Mouse (Mus musculus) adrenal gland, postnatal 36 days (tissue): Measurements from ENCODE around the gene Nectin3. TPM values are rescaled to one million over a fixed set of nuclear protein-coding genes. Genes with fewer than 3 reads are reported as not detected.
"Not testable (repeated sequence)": the region's sequence is repeated elsewhere in the genome, so short reads cannot be mapped to it uniquely, and the experiment has no call there.

Source experiments
- DNase-seq, 2 experiments: peaks; one replicate each; pipeline ENCODE4 v3.0.0; 2021; ENCODE audit warnings: mixed read lengths in 1 of 2
- total RNA-seq, 2 experiments: library from RNA; stranded (reverse); gene quantifications; 2 replicates each; pipeline ENCODE4 v1.2.3; 2021

Nectin3 gene
- total RNA-seq, 2 experiments from 2014 or later: 27.2 to 42.1 TPM

DNA sequence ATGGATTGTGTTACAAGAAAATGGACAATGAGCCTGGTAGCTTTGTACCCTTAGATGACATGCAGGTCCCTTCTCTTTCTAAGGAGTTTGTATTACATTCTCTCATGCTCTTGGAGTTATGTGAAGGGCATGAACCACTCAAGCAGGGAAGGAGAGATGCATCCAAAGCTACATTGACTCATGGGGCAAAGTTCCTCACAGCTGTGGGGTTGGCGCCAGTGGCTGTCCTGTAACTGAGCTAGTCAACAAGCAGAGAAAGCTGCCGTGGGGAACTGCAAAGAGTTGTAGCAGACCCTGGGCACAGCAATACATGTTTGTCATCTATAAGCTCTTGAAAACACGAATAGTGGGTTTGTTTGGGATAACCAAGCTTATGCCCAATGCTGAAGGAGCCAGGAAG lies 82.1 kb downstream of the Nectin3 start:
- DNase-seq: no peak

DNA sequence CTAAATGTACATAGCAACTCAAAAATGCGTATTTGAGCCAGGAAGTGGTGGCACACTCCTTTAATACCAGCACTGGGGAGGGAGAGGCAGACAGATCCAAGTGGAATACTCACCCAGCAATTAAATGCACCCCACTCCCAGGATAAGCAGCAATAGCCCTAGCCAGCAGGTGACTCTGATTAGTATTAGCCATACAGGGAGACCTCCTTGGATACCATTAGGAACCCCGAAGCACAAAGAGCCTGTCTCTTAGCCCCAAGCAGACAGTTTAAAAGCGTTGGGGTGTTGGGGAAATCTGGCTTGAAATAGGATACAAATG lies 87.6 kb downstream of the Nectin3 start:
- DNase-seq: no peak

DNA sequence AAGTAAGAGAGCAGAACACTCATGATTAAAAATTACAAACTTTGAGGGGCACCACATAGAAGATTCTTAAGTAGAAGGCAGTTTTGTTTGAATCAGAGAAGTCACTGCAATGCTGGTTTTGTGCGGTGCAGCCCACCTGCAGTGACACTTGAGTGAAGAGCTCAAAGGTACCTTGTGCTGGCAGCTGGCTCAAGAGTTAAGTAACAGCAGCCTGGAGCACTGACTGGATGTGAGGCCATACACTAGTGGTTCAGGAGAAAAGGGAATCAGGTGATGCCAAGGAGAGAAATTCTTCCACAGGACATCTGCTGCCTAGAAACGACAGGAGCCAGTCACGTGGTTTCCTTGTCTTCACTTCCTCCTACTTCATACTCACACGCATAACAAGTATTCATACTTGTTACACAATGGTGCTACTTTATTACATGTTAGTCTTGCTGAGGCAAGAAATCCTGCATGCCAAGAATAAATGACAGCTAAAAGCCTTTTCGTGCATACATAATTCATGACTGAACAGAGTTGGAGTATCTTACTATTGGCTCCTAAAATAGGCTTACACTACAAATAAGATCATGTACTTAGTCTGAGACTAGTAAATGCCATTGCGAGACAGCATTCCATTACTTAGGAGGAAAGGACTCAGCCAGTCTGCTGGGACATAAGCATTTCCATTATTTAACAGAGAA lies 88.1 kb downstream of the Nectin3 start:
- DNase-seq: no peak

DNA sequence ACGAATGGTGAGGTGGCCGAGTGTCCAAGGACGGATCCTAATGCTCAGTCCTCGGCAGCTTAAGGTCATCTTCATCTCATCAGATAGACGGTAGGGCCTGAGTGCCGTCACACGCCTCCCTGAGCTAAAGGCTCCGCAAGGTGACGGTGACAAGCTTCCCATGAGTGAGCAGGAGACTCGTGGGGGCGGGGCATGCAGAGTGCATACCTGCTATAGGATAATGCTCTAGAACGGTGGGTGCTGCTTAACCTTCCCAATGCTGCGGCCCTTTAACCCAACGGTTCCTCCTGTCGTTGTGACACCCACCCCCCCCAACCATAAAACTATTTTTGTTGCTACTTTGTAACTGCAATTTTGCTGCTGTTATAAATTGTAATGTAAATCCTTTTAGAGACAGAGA lies 90.3 kb downstream of the Nectin3 start:
- DNase-seq: no peak

DNA sequence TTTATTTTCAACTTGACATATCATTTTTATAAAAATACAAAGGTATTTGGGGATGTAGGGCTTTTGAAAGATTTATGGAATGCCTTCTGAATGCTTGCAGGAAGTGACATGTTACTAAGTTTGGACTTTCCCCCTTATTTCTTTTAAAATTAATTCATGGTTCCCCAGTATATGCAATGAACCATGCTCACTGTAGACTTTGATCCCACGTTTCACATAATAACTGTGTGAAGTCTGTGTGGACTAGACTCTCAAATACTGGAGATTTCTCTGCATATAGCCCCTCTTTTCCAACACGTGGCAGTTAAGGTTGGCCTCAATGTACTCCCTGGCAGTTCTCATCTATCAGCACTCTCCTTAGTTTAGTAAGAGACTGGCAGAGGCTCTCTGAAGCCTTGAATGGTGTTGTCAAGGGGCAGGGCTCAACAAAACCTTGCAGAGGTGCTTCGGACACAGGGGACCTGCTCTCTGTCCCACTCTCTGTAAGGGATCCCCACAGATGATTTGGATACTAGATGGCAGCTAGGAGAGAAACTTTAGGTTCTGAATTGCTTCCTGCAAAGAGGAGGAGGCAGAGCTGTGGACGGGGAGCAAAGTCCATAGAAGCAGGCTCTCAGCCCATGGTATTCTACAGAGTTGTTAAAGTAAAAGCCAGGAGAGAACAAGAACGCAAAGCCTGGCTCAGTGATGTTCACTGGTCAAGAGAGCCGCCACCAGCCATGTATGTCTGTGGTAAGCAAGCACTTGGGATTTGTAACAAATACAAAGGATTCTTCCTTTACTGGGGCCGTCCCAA lies 91.3 kb downstream of the Nectin3 start:
- DNase-seq: no peak

DNA sequence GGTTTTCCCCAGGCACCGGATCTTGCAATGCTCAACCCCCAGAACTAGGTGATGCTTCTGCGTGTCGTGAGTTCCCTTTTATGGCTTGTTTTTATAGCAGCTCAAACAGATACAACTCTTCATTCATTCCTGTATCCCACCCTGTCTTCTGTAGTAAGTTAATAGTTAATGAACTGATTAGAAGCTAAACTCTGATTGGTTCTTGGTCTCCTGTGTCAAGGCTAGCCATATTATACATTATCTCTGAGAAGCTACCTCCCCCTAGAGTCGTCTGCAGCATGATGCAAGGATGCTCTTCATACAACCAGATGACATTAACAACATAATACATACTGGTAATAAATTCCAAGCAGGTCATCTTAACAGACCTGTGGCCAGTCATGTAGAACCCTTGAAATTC lies 100.4 kb downstream of the Nectin3 start:
- DNase-seq: no peak

DNA sequence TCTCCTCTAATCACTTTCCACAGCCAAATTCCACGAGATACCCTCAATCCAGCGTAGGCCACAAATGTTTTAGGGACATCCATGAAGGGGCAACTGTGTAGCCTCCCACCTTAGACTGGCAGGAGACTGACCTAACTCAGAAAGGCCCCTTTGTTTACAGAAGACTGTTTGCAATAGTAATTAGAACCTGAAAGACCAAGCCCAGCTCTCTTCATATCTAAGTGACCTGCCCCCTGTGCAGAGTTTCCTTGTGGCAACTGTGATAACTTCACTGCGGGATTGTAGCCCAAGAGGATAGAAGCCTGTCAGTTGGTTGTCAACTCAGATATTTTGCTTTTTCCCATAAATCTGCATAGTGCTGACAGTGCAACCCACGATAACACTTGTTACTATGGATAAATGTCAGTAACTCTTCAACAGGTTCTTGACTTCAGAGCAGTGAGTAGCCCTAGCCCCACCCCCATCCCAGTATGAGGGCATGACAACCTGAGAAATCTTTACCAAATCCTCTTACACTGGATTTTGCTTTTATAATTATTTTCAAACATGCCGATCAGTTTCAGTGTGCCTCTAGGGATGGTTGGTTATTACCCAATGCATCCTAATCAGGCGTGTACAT lies 108.8 kb downstream of the Nectin3 start:
- DNase-seq: no peak

DNA sequence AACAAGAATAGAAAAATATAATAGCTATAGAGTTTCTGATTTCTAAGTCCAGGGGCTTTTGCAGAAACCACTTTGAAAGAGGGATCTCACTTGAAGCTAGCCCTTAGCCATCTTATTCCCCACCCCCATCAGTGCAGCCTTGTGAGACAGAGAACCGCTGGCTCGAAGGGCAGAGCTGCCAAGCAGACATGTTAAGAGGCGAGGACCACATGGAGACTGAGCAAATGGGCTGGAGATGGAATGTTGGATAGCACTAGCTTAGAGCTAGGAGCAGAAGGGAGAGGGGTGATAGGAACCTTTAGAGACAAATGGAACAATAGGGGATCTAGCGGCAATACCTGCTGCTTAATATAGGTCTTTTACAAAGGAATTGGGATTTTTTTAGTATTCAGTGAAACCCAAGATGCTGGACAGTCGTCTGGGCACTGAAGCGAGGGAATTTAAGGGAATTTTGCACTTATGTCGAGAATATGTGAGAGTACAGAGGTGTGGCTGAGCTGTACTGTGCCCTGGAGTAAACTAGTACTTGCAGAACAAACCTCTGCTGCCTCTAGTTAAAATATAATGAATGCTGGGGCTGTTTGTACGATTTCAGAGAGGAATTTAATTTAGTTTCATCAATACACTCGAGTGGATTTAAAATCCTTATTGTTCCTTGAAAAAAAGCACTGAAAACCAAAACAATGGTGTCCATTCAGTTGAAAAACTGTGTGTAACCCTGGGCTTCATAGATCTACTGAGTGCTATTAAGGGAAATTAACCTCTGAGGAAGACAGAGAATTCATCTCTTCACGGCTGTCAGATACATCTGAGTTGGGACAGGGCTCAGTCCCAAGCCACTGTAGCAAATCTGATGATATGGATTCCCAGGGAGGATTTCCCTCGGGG lies 109.6 kb downstream of the Nectin3 start:
- DNase-seq: no peak

DNA sequence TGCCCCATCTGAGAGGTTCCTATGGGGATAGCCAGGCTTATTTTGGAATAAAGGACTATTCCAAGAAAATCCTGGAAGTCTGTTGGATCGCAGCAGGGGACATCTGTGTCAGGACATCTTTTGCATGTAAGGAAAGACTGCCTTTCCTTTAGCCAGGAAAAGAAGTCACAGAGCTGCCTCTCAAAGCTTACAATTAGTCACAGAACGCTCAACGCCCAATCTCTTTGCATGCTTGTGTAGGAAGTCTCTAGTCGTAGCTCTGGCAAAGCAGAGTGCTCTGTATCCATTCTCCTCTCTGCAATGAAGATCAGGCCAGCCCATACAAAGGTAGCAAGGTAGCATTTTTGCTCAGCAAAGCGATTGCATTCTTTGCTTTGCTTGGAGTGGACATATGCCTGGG lies 114.0 kb downstream of the Nectin3 start:
- no peak for DNase-seq

DNA sequence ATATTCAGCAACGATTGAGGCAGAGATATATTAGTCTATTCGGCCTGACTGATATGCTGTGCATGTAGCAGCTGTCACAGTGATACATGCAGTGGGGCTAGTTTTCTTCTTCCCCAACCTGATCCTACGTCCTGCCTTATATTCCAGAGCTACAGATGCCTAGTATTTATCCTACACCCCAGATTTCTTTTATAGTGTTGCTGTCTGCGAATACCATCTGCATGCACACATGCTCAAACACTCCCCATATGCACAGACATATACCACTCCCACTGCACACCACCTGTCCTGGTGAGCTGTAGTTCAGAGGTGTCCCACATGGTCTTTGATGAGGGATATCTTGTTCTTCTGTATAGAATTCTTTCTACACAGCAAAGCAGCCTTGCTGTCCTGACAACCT lies 115.0 kb downstream of the Nectin3 start:
- DNase-seq: no peak

DNA sequence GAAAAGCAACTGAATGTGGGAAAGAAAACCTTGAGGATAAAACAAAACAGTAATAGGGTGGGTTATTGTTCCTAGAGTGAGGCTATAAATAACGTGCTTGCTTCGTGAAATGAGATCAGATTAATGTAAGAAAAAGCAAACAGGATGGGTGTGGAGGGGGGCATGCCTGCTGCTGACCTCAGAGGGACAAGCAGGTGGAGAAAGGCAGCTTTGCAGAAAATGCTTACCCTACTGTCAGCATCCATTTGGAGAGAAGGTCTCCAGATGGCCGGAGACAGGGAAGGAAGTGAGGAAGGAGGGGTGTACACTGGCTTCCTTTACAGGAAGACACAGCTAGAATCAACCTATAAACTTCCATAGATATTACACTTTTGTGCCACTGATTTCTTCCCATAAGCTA lies 121.8 kb downstream of the Nectin3 start:
- DNase-seq: no peak

DNA sequence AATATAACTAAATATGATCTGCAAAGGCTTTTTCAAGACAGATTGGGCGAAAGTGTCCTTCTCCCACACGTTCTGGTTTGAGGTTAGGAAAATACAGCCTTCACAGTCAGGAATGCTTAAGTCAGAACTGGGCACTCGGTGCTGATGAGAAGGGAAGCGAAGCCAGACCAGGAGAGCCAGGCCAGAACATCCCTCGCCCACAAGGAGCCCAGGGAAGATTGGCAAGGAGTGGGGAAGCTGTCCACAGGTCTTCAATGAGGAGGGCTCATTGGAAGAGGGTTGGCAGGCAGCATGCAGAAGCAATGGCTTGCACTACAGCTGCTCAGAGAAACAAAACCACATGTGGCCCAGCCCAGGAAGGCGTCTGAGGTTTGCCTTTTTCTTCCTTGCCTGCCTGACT lies 136.3 kb downstream of the Nectin3 start:
- no peak for DNase-seq

DNA sequence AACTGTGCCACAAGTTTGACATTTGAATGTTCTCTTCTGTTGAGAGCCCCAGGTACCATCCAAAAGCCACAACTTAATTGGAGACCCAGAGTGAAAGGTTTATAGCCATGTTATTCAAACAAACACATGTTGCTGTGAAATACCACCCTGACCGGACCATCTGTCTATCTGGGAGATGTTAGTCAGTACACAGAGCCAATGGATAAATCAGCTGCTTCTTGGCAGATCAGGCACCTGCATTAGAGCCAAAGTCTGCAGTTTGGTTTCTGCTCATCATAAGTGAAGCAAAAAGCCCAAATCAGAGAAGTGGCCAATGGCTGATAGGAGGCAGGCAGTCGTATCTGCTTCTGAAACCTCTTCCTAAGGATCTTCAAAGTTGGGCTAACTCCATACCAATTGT lies 140.7 kb downstream of the Nectin3 start:
- not testable (repeated sequence) for DNase-seq

DNA sequence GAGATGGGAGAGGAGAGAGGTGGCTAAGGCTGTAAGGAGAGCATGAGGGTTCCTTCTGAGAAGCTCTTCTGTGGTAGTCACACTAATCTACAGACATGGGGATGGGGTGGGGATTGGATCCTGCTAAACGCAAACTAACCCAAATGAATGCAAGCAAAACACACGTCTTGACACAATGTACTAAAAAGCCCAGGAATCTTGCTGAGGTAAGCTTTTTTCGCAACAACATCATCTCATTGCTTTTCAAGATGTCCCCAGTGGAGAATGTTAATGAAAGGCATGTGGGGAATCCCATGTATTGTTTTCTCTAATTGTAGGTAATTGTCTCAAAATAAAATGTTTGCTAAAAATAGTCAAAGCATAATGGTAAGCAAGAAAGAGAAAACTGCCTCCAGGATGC lies 141.7 kb downstream of the Nectin3 start:
- DNase-seq: no peak
